Comparison of ENCODE assay signal across 9 mouse cellular contexts in genomic region chr11:77409879-77410278, GRCm38 (mm10). TPM values are rescaled to one million over a fixed set of nuclear protein-coding genes. Genes with fewer than 3 reads are reported as not detected.
DNase-seq lines count a peak whose midpoint lies in the region; ATAC-seq and TF ChIP-seq lines count a peak whose summit lies in the region.
"Had no signal": no experiment of that assay in that cellular context is flagged by ENCODE, and none has a peak within 500 bp of the region (broad histone marks: within the 10 kb centered on the region; RNA-seq: fewer than 3 reads in every experiment).

No protein-coding gene starts in this region.

- H3K79me2 ChIP-seq in liver, adult 2 months (ENCODE audit: control insufficient read depth, insufficient read depth, low read length), result no peaks in the 10 kb centered on the region; the same call in 1 of the 2 replicates

- H3K9me3 ChIP-seq in heart, embryonic 16.5 days (replicated peaks; ENCODE audit: control insufficient read depth, low read length), result no peaks in the 10 kb centered on the region
- H3K9me3 ChIP-seq in midbrain, embryonic 14.5 days (ENCODE audit: control insufficient read depth, low read length), result no peaks in the 10 kb centered on the region

- intact Hi-C loops in left cerebral cortex, postnatal 10 days (cut with DNase I), result no loop called here
- intact Hi-C loops in left cerebral cortex, postnatal 36 days (cut with DNase I), result no loop called here

- no peaks in the 10 kb centered on the region for H3K27me3 ChIP-seq in heart, embryonic 16.5 days (ENCODE audit: control insufficient read depth, insufficient read depth, low read length)
- H3K27me3 ChIP-seq in liver, adult 2 months (ENCODE audit: control insufficient read depth, insufficient read depth, low read length), result no peaks in the 10 kb centered on the region
- no peaks in the 10 kb centered on the region for H3K27me3 ChIP-seq in midbrain, embryonic 14.5 days (ENCODE audit: control insufficient read depth, insufficient read depth, low read length)
- H3K27me3 ChIP-seq: Patski had no signal

- no peak overlapping the region for H3K4me3 ChIP-seq in heart, embryonic 16.5 days (ENCODE audit: low read length)
- no peak overlapping the region for H3K4me3 ChIP-seq in liver, adult 2 months (ENCODE audit: insufficient read depth, low read depth, low read length)
- no peak overlapping the region for H3K4me3 ChIP-seq in midbrain, embryonic 14.5 days (replicated peaks; ENCODE audit: low read depth, low read length)

- H3K36me3 ChIP-seq in heart, embryonic 16.5 days (ENCODE audit: control insufficient read depth, insufficient read depth), result peaks cover 10% of the 10 kb centered on the region; the same call in 1 of the 2 replicates
- H3K36me3 ChIP-seq in liver, adult 2 months (ENCODE audit: control insufficient read depth, insufficient read depth, low read length), result peaks cover 10% of the 10 kb centered on the region
- peaks cover 3% of the 10 kb centered on the region; the same call in 1 of the 2 replicates for H3K36me3 ChIP-seq in midbrain, embryonic 14.5 days (ENCODE audit: control insufficient read depth, insufficient read depth, low read length)

- WGBS in heart, embryonic 16.5 days, result 66% methylated on average over 6 of the region's 6 CpGs
- 72% methylated on average over 6 of the region's 6 CpGs for WGBS in liver, adult 2 months
- WGBS in midbrain, embryonic 14.5 days, result 92% methylated on average over 6 of the region's 6 CpGs

- no peak overlapping the region for H3K4me2 ChIP-seq in heart, embryonic 16.5 days (ENCODE audit: low read depth, low read length)
- no peak overlapping the region for H3K4me2 ChIP-seq in midbrain, embryonic 14.5 days (ENCODE audit: low read length)

- no peak for TF ChIP-seq CTCF in liver, adult 2 months (IDR thresholded peaks at IDR 0.05; ENCODE audit: low read depth, low read length)

- no peak for TF ChIP-seq POLR2A in liver, adult 2 months (IDR thresholded peaks at IDR 0.05; ENCODE audit: extremely low read depth, insufficient read depth, low read length)

- ATAC-seq in heart, embryonic 16.5 days (replicated peaks; ENCODE audit: extremely low read depth, insufficient read depth, low FRiP score), result peak; percentile 70; the same call in 1 of the 2 replicates
- no peak for ATAC-seq in midbrain, embryonic 14.5 days (ENCODE audit: low FRiP score, low TSS enrichment)
- ATAC-seq: Patski had no signal

- 0 out of 2 replicates have a peak overlapping the region, but pooled peaks have one; percentile 2 for H3K27ac ChIP-seq in heart, embryonic 16.5 days (ENCODE audit: low read length)
- H3K27ac ChIP-seq in liver, adult 2 months (replicated peaks; ENCODE audit: insufficient read depth, low read depth, low read length), result 0 out of 2 replicates have a peak overlapping the region, but pooled peaks have one; percentile 45
- H3K27ac ChIP-seq in midbrain, embryonic 14.5 days (replicated peaks; ENCODE audit: low read depth, low read length), result no peak overlapping the region

- peak; percentile 33 to 80 for DNase-seq in left cerebral cortex, postnatal 10 days (ENCODE audit: extremely low spot score in 1 of 2, low spot score in 2 of 2)
- DNase-seq in left cerebral cortex, postnatal 36 days (ENCODE audit: low spot score in 2 of 2), result no peak
- peak; percentile 53 for DNase-seq in c-Kit-positive CD71-negative TER-119-negative erythroid progenitor cells, embryonic 14.5 days (ENCODE audit: low read depth)
- peak; percentile 57 for DNase-seq in liver, adult 2 months (ENCODE audit: extremely low read depth, low read depth, low spot score)
- peak; percentile 47 to 65 for DNase-seq in spleen, postnatal 4 days (ENCODE audit: low spot score in 2 of 2)
- DNase-seq in retina, postnatal 1 day, result no peak
- no peak for DNase-seq in midbrain, embryonic 14.5 days

- H3K9ac ChIP-seq in heart, embryonic 16.5 days (ENCODE audit: low read length), result no peak overlapping the region
- H3K9ac ChIP-seq in liver, adult 2 months (ENCODE audit: low read depth, low read length), result no peak overlapping the region
- no peak overlapping the region for H3K9ac ChIP-seq in midbrain, embryonic 14.5 days (replicated peaks; ENCODE audit: low read length)

- 0 out of 2 replicates have a peak, but pooled peaks cover 3% of the 10 kb centered on the region for H3K4me1 ChIP-seq in heart, embryonic 16.5 days (ENCODE audit: control insufficient read depth, insufficient read depth, low read length)
- H3K4me1 ChIP-seq in liver, adult 2 months (ENCODE audit: control insufficient read depth, insufficient read depth, low read length), result no peaks in the 10 kb centered on the region; the same call in 1 of the 2 replicates
- H3K4me1 ChIP-seq in midbrain, embryonic 14.5 days (ENCODE audit: control insufficient read depth, insufficient read depth, low read length), result no peaks in the 10 kb centered on the region

RNA-seq across cellular contexts. Expression of gene Coro6, which starts 52.3 kb away (rescaled TPM):
- total RNA-seq in left cerebral cortex, postnatal 10 days (2021), result 10 to 100 TPM; 18.4 to 21.1 TPM
- total RNA-seq in left cerebral cortex, postnatal 36 days (2021), result 10 to 100 TPM; 33.3 to 45.9 TPM
- 42.5 and 47.4 TPM in 2 replicates for polyA plus RNA-seq in heart, embryonic 16.5 days (2015; fragmentation: Nextera tagmentation; extraction: Ambion mirVana)
- 0.07 and 0.09 TPM in 2 replicates for total RNA-seq in liver, adult 2 months (2014; rRNA removed)
- polyA plus RNA-seq in liver, adult 2 months (2012; rRNA removed), result 0.16 and 0.19 TPM in 2 replicates
- polyA plus RNA-seq in midbrain, embryonic 14.5 days (2014; fragmentation: Nextera tagmentation; extraction: Ambion mirVana), result 0.26 and 0.32 TPM in 2 replicates

Comparison
In these comparisons a context has a peak if more than half of its experiments do, and no peak if none do; other contexts are left out.
1. DNase-seq: peak in left cerebral cortex, postnatal 10 days (2 of 2), c-Kit-positive CD71-negative TER-119-negative erythroid progenitor cells, embryonic 14.5 days (single experiment), liver, adult 2 months (single experiment) and spleen, postnatal 4 days (2 of 2); none in left cerebral cortex, postnatal 36 days (0 of 2), retina, postnatal 1 day (single experiment) and midbrain, embryonic 14.5 days (single experiment).
2. RNA of gene Coro6, which starts 52.3 kb away (total RNA-seq): 33.3 to 45.9 TPM in left cerebral cortex, postnatal 36 days and 18.4 to 21.1 TPM in left cerebral cortex, postnatal 10 days; 0.07 to 0.09 TPM in liver, adult 2 months; every median in the first group is over 10 times any median in the second.